Mouse (Mus musculus): ENCODE results near the gene Cbx5.
"Not testable (repeated sequence)": the region's sequence is repeated elsewhere in the genome, so short reads cannot be mapped to it uniquely, and the experiment has no call there.

Cbx5 gene

DNA sequence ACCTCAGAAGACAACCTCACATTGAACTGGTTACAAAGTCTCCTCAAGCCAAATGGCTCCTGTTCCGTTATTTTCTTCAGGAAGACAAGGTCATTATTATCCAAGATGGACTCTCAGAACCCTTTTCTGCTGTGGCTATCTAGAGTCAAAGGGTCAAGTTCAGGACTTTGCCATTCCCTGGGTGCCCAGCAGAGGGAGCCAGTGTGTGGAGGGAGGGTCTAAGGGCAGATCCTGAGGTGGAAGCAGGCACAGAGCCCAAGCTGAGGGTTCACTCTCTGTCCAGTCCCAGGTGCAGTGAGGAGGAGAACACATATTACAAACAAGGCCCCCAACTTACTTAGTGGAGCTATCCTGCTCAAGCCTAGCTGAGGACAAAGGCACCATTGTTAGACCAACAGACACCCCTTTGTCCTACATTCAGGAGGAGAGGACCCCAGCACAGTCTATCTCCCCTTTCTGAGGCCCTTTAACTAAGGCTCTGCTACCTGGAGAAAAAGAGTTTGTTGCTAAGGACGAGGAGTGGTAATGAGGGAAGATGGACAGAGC is 10.7 kb upstream of the Cbx5 start:
- DNase-seq, result peak; percentile 82

DNA sequence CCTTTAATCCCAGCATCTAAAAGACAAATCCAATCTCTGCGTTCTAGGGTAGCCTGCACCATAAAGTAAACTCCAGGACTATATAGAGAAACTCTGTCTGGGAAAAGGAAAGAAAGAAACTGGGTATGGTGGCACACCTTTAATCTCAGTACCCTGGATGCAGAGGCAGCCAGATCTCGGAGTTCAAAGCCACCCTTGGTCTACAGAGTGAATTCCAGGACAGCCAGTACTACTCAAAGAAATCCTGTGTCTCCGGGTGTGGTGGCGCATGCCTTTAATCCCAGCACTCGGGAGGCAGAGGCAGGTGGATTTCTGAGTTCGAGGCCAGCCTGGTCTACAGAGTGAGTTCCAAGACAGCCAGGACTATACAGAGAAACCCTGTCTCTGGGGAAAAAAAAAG is 9.9 kb upstream of the Cbx5 start:
- DNase-seq, result not testable (repeated sequence)

DNA sequence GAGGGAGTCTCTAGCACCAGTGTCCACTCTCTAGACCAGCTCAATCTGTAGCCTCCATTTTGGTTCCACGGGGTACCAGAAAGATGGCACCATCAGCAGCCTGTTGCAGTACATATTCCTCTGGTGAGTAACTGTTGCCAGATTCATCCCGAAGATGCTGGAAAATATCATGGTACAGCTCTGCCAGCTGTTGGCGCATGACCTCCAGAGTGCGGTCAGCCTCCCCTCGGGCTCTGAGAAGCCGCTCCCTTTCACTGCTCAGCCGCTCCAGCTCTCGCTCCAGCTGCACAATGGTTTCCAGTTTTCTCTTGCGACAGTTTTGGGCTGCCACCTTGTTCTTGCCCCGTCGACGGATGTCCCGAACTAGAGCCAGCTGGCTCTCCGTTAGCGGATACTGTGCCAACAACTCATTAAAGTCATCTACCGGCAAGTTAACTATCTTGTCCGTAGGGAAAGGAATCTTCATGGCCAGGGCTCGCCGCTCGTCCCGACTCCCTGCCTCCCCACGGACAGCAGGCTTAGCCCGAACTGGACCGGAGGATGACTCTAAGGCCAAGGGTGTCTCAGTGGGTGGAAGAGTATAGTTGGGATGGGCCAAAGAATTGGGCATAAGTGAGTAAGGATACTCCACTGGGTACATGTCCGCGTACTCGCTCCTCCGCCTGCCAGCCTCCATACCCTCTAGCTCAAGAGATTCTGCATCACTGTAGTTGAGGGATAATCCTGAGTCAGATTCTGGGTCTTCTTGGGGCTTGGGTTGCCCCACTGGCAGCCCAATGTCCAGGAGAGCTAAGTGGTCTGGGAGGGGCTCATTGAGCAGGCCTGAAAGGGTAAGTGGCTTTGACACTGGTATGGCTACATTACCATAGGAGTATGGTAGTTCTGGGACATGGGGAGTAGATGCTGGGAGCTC is 9.0 kb upstream of the Cbx5 start:
- peak; percentile 38 for DNase-seq

DNA sequence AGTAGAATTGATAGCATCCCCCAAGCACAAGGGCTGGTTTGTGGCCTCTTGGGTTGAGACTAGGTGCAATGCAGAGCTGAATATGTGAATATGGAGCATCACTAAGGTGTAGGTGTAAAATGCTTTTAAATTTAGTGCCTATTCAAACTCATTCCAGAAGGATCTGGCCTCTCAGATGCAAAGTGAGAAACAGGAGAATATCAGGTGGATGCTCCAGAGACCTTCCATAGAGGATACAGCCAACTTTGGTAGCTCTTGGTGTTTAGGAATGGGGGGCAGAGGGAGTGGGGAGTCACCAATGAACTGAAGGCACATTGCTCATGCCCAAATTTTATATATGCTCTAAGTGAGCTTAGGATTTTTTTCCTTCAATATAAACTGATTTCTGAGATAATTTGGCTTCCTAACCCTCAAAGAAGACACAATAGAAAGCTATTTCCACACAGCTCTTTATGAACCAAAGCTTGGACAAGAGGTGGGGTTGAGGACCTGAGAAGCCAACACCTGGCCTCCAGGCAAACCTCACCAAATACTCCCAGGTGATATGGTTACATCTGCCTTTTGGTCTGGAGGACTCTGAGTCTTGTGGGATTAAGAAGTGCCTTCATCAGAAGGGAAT is 8.3 kb upstream of the Cbx5 start:
- DNase-seq, result no peak

DNA sequence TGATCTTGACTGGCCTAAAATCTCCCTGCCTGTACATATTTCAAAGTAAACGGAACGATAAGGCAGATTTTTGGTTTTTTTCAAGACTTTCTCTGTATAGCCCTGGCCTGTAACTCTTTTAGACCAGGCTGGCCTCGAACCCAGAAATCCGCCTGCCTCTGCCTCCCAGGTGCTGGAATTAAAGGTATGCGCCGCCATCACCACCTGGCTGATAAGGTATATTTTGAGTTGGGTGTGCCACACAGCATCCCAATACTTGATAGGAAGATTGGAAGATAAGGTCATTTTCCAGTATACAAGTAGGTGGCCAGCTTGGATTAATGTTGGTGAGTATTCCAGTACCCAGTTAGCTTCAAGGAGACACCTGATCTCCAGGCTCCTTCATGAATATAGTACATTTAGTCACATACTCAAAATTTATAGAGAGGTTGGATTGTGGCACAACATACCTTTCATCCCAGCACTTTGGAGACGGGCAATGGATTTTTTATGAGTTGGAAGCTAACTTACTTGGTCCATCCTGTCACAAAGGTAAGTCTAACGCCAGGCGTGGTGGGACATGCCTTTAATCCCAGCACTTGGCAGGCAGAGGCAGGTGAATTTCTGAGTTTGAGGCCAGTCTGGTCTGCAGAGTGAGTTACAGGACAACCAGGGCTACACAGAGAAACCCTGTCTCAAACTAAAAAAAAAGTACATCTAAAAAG is 7.6 kb upstream of the Cbx5 start:
- no peak for DNase-seq

DNA sequence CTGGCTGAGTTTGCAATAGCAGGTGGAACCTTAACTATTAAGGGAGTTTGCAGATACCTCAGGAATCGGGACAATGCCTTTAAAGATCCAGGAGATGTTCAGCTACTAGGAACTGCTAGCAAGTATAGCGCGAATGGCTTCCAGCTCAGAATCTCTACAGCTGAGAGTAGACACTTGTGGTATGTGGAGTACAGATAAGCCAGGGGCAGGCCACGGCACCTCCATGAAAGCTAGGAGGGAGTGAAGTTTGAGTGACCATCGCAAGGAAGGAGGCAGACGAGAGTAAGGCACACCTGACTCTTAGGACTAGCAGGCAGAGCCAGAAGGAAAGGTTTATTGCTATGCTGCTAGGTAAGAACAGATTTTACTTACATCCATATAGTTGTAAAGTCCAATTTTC is 6.0 kb upstream of the Cbx5 start:
- no peak for DNase-seq

DNA sequence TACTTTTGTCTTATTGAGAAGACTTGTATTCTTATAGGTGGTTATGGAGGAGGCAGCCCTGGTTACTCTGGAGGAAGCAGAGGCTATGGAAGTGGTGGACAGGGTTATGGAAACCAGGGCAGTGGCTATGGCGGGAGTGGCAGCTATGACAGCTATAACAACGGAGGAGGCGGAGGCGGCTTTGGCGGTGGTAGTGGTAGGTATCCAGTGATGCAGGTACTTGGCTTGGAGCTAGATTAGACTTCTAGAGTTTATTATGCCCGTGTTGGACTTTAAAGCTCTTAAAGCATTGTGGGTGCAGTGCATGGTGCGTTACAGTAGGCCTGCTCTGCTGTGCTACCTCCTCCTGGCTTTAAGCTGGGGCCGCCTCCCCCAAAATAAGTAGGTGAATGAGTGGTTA is 3.3 kb upstream of the Cbx5 start:
- DNase-seq, result no peak

DNA sequence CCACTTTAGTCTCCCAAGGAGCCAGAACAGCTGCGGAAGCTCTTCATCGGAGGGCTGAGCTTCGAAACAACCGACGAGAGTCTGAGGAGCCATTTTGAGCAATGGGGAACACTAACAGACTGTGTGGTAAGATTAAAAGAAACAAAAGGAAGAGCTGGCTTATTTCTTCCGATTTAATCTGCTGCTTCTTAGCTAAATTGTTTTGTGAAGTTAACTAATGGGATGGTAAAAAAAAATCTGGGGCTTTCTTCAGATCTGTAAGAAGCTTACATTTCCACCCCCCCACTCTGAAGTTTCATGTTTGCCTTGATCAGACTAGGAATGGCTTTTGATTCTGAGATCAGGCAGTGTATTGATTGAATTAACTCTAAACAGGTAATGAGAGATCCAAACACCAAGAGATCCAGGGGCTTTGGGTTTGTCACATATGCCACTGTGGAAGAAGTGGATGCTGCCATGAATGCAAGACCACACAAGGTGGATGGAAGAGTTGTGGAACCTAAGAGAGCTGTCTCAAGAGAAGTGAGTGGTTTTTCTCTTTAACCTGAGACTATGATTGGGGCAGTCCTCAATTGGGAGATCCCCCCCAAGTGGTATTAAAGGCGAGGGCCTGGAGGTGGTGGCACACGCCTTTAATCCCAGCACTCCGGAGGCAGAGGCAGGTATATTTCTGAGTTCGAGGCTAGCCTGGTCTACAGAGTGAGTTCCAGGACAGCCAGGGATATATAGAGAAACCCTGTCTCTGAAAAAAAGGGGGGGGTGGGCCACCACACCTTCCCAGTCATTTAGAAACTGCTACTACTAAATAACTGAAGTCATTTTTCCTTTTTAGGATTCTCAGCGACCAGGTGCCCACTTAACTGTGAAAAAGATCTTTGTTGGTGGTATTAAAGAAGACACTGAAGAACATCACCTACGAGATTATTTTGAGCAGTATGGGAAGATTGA is 1.7 kb upstream of the Cbx5 start:
- DNase-seq, result not testable (repeated sequence)

DNA sequence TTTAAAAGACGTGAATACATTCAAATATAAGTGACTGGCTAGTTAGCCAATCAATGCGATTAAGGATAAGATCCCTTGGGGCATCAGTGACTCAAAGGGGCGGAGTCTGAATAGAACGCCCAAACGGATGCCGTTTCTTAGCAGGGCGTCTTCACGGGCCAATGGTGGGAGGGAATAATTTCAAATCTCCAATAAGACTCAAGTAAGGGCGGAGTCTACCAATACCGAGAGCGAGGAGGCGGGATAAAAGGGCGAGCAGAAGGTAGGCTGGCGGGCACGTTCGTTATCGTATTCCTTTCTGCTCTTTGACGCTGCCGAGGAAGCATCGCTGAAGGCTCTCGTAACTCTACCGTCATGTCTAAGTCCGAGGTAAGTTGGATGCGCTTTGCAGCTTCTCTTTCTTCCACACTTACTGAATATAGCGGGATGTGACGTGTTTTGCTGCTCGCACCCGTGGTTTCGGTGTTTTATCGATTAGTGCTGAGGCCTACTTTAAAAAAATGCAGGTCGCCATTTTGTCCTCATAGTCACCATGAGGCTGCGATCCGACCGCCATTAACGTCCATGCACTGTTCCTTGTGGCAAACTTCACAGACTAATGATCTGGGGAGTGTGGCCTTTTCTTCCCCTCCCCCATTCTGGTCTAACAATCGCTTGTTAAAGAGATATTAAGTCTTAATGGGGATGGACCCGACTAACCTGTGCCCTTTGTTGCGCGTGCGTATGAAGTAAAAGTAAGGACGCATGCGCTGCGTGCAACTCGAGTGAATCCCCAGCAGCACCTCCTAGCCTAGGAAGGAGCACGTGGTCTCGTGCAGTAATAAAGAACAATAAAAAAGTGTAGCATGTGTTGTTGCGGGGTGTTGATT is 778 bp upstream of the Cbx5 start, which contains the start of gene Hnrnpa1:
Gene Hnrnpa1 (plus strand): TSS at position 273 of the 869 bp plus-strand sequence.
- DNase-seq, result peak; percentile 100

DNA sequence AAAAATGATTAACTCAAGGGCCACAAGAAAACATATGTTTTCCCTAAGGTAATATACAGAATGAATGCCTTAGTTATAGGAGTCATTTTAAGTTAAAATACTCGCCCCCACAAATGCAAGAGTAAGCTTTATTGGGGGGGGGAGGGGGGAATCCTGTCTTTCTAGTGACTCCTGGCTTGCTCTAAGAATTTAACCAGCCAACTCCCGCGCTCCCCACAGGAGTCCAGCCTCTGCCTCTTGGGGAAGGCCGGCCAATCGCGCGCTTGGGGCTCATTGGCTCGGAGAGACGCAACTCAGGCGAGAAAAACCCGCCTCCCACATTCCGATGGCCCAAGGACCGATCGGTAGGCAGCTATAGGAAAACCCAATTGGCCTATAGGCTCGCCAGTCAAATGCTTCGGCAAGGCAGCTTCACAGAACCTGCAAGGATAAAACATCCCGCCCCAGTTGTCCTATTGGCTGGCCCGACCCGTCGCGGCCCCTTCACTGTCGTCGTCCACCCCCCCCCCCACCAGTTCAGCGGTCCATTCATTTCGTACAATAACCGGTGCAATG is 409 bp downstream of the Cbx5 start:
- peak; percentile 99 for DNase-seq

DNA sequence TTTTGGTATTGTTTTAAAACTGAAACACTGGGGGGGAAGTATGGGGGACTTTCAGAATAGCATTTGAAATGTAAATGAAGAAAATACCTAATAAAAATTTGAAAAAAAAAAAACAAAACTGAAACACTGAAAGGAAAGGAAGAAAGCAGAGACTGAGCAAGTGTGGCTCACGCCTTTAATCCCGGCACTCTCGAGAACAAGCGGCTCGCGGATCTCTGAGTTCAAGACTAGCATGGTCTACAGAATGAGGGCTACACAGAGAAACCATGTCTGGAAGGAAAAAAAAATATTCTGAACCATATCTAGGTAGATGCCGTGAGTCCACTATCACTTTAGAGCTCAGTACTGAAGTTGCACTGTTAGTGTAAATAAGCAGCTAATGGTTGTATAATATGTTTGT is 2.3 kb downstream of the Cbx5 start:
- no peak for DNase-seq

DNA sequence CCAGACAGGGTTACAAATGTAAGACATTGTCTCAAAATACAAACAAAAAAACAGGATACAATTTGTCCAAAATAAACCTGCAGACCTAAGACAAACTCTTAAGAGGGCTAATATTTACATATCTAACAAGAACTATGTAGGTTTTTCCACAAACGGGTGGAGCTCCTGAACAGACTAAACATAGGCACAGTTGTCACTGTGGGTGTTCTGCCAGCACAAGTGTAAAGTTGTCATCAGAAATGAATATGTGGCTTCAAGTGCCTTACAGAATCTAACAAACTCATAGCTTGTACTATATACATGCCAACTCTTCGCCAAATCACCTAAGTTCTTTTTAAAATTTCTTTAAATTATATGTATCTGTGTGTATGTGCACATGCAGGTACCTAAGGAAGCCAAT is 6.5 kb downstream of the Cbx5 start:
- no peak for DNase-seq

DNA sequence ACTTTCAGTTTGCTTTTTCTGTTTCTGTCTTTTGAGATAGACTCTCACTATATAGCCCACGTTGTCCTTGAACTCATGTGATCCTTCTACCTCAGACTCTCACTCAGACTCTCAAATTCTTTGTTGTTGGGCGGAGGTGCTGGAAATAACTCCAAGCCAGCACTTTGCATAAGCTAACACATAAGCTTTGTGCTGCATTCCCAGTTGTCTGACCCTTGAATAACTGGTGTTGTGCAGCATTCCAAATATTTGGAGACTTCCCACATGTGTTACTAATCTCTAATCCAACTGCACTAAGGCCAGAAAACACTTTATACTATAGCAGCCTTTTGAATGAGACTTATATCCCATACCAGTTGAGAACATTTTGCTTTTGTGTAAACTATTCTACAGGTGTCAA is 10.7 kb downstream of the Cbx5 start:
- no peak for DNase-seq

DNA sequence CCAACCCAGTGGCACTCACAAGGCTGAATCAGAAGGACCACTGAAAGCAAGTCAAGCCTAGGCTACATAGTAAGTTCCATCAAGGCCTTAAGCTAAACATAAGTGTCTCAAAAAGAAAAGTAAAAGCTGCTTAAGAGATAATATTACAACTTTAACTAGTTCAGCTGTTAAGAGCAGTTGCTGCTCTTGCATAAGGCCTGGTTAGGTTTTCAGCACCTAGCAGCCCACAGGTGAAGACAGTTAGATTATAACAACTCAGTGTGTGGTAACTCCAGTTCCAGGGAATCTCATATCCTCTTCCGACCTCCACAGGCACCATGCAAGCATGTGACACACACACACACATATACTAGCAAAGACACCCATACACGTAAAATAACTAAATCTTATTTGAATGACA is 12.0 kb downstream of the Cbx5 start:
- DNase-seq, result no peak

DNA sequence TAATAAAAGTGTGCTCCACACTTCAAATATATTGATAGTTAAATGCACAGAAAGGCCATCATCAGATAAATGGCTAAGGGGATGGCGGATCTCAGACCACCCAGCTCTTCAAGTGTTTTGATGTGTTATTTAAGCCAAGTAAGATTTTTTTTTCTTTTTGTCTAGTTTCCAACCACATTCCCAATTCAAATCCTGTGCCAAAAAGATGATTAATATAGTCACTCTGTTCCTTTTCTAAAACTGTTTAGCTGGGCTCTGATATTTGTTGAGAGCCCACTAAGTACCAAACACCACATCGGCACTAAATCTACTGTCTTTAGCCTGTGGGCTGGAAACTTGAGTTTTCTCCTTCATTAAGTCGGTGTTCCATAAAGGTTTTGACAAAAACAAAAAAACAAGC is 12.6 kb downstream of the Cbx5 start:
- DNase-seq, result no peak

DNA sequence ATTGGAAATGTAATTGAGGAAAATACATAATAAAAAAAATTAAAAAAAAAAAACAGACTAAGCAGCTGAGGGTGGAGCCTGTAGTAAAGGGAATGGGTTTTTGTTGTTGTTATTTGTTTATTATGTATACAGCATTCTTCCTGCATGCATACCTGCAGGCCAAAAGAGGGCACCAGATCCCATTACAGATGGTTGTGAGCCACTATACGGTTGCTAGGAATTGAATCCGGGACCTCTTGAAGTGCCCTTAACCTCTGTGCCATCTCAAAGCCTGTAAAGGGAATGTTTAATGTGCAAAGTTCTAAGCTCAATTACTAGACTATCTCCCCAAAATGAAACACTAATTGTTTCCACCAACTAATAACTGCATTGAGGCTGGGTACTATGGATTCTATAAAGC is 15.5 kb downstream of the Cbx5 start:
- DNase-seq, result no peak

DNA sequence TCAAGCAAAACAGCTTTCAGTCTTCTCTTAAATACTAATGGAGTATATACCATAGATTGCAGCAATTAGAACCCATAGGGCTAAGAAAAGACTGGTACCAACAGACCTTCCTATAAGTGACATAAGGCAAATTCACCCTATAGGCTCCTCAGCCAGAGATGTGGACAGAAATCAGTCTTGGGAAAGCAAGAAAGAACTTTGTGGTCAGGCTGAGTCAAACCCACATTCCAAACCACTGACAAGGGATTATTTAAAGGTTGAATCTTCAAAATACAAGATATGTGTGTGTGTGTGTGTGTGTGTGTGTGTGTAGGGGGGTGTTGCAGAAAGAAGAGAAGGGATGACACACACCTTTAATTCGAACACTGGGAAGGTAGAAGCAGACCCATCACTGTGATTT is 18.2 kb downstream of the Cbx5 start:
- no peak for DNase-seq

DNA sequence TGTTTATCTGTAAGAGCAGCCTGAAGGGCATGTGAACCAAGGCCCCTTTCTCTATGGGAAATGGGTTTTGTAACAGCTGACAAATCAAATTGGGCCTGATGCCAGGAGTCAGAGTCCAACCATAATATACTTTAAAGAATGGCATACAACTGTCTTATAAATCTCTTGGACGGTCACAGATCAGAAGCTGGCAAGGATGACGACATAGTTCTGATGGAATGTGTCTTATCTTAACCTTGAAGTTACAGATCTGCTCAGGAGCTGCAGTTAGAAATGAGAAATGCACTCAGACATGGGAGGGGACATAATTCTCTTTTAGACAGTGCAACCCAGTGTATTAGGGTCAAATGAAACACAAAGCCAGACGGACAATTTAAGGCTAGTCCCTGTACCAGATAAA is 18.8 kb downstream of the Cbx5 start:
- peak; percentile 11 for DNase-seq

DNA sequence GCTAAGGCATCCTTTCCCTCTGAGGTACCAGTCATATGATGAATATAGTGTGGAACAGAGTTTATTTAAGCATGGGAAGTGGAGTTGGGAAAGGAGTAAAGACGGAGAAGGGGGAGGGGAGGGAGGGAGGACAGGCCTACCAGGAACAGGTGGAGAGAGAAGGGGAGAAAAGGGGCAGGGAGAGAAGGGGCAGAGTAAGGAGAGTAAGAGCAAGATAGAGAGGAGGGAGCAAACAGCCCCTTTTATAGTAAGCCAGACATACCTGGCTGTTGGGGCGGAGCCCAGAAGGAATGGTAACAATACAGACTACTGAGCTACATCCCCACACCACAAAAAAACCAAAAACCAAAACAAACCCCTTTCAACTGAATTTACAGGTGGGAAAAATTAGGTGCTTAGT is 23.6 kb downstream of the Cbx5 start:
- DNase-seq, result peak; percentile 11

DNA sequence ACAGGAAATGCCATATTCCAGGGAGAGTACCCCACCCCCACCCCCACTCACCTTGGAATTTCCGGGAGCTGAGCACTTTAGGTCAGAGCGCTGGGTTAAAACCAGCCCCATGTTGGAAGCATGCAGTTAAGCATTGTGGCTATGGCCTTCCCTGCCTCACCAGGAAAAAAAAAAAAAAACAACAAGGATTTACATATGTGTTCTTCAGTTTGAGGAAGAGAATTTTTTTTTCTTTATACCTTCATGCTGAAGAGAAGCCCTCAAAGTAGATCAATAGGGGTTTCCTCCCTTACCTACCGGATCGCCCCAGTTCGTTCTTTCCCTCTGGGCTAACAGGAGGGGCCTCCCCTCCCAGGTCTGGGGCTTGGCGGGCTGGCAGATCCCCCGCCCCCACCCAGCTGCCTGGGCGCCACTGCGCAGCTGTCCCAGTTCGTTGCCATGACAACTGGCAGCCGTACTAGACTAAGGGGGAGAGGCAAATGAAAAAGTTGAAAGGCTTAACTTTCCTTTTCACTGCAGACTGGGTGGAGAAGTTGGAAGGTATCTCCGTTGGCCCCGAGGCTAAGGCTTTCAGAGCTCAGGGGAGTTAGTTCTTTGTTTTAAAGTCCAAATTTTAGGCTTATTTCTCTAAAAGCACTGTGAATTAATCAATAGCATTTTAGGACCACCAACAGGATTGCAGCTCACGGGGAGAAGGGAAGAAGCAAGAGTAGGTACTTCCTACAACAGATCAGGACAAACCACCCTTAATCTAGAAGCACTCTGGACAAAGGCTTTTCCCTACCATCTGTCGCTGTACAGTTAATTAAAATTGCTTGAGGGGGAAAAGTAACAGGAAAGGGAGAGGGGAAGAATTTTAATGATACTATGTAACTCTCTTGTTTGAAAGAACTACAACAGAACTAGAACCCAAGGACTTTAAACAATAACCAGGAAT is 24.4 kb downstream of the Cbx5 start:
- DNase-seq, result peak; percentile 95
